Mouse (Mus musculus) limb, embryonic 12.5 days (tissue): ENCODE measurements around the gene Tmcc1. TPM values are rescaled to one million over a fixed set of nuclear protein-coding genes. Genes with fewer than 3 reads are reported as not detected.

Experiments
- ATAC-seq: fragments of 200-750 bp; cut with Nextera tagmentation; 2 replicates; pipeline ENCODE4 v1.8.0; 2017; ENCODE audit warnings: low read depth, moderate TSS enrichment; ENCODE audit not compliant: insufficient number of reproducible peaks, insufficient read depth, low FRiP score, low TSS enrichment
- H3K27ac ChIP-seq: fragments of 300-500 bp; sonication (generic); 2 replicates; pipeline ENCODE4 v1.5.1; 2016; ENCODE audit warnings: mild to moderate bottlenecking, moderate library complexity
- H3K27me3 ChIP-seq: fragments of 300-500 bp; sonication (generic); 2 replicates; pipeline ENCODE4 v1.6.1; 2016; ENCODE audit warnings: mild to moderate bottlenecking, moderate library complexity
- H3K36me3 ChIP-seq: fragments of 300-500 bp; sonication (generic); 2 replicates; pipeline ENCODE4 v1.6.1; 2016; ENCODE audit warnings: mild to moderate bottlenecking, moderate library complexity
- H3K4me1 ChIP-seq: fragments of 300-500 bp; sonication (generic); replicated peaks from 2 replicates; pipeline ENCODE4 v1.6.1; 2016
- H3K4me2 ChIP-seq: fragments of 300-500 bp; sonication (generic); 2 replicates; pipeline ENCODE4 v1.6.1; 2016; ENCODE audit warnings: mild to moderate bottlenecking, moderate library complexity
- H3K4me3 ChIP-seq: fragments of 300-500 bp; sonication (generic); replicated peaks from 2 replicates; pipeline ENCODE4 v1.5.1; 2016; ENCODE audit warnings: mild to moderate bottlenecking
- H3K9ac ChIP-seq: fragments of 300-500 bp; sonication (generic); replicated peaks from 2 replicates; pipeline ENCODE4 v1.6.1; 2016; ENCODE audit warnings: mild to moderate bottlenecking, moderate library complexity
- H3K9me3 ChIP-seq: fragments of 300-500 bp; sonication (generic); 2 replicates; pipeline ENCODE4 v1.6.1; 2016; ENCODE audit warnings: mild to moderate bottlenecking, moderate library complexity
- WGBS: fragments of 180-500 bp; shearing (Covaris S2); methylation state at CpG from one replicate; pipeline ENCODE4 v1.1.7; 2016; 5-methylcytosine and 5-hydroxymethylcytosine counted together
- polyA plus RNA-seq: library from polyadenylated mRNA; unstranded; fragments of >200 nt; fragmentation: Nextera tagmentation; extraction: Ambion mirVana; gene quantifications from 2 replicates; pipeline ENCODE4 v1.2.1, GENCODE M21; 2016

Gene Tmcc1
- polyA plus RNA-seq, 1 experiment from 2014 or later, result 19.4 TPM

DNA sequence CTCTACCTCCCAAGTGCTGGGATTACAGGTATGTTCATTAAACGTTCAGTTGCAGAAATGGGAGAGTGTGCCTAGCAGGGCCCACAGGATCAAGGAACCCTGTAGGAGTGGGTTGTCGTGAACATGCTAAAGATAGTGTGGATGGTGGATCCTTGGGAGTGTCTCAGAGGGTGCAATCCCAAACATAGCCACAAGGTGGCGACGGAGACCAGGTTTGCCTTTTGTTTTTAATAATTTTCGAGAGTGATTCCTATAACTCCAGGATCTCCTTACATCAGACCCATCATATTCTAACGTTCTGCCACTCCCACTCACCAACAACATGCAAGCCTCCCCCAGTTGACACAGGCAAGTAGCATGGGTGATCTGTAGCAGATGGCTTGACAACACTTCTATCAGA is 182.7 kb downstream of the Tmcc1 start:
- Histone ChIP-seq H3K4me2 (no peak overlapping the region), H3K4me3 (no peak overlapping the region), H3K27ac (no peak overlapping the region), H3K4me1 (peaks cover 12% of the 10 kb centered on the region; the same call in 1 of the 2 replicates), H3K9me3 (no peaks in the 10 kb centered on the region), H3K9ac (no peak overlapping the region), H3K36me3 (no peaks in the 10 kb centered on the region), H3K27me3 (peaks cover 5% of the 10 kb centered on the region; the same call in 1 of the 2 replicates)
- WGBS, result 4% methylated on average over 6 of the region's 6 CpGs
- peak; percentile 27; the same call in 1 of the 2 replicates for ATAC-seq

DNA sequence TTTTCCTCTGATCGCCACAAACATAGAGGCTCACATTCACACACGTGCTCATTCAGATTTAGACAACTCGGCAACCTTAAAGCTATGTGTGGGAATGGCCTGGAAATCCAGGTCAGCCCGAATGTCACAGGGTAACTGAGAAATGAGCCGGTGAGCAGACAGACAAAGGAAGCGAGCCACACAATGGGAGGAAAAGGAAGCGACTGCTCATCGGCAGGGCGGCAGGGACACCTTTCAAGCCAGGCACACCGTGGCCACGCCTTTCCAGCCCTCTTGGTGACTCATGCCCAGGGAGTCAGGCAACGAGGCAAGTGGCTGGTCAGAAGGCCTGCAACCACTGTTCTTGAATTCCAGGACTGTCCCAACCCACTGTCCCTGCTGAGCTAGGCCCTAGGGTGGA is 183.9 kb downstream of the Tmcc1 start:
- no peak overlapping the region for H3K9ac ChIP-seq
- H3K4me2 ChIP-seq, result no peak overlapping the region
- H3K27ac ChIP-seq, result no peak overlapping the region
- no peaks in the 10 kb centered on the region for H3K9me3 ChIP-seq
- peaks cover 17% of the 10 kb centered on the region; the same call in 1 of the 2 replicates for H3K4me1 ChIP-seq
- no peaks in the 10 kb centered on the region for H3K36me3 ChIP-seq
- H3K4me3 ChIP-seq, result no peak overlapping the region
- ATAC-seq, result no peak
- 67% methylated on average over 12 of the region's 12 CpGs for WGBS
- peaks cover 5% of the 10 kb centered on the region; the same call in 1 of the 2 replicates for H3K27me3 ChIP-seq

DNA sequence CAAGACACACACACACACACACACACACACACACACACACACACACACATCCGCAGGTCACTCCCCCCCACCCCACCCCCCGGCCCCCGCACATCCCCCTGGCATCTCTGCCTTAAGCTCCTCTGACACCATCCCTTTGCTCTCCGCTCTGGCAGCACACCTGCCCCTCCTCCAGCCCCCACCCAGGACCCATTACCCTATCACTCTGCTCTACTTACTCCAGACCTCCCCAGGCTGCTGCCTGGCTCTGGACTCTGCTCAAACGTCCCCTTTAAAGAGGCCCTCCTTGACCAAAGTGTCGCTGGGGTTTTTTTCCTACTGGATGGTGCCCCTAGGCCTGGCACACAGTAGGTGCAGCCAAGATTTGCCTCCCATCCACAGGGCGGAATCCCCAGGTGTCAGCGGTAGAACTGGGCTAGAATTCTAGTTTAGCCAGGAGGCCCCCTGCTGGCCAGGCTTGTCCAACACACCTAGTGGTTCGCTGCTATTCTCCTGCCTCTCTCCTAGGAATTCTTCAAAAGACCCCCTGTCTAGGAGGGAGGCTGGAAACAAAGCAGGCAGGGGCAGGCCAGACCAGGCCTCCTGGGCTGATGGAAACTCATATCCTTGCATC is 185.6 kb downstream of the Tmcc1 start:
- WGBS, result 20% methylated on average over 9 of the region's 9 CpGs
- Histone ChIP-seq H3K27ac (no peak overlapping the region), H3K4me1 (peaks cover 28% of the 10 kb centered on the region), H3K36me3 (no peaks in the 10 kb centered on the region), H3K9me3 (no peaks in the 10 kb centered on the region), H3K27me3 (peaks cover 5% of the 10 kb centered on the region; the same call in 1 of the 2 replicates), H3K4me3 (no peak overlapping the region), H3K9ac (0 out of 2 replicates have a peak overlapping the region, but pooled peaks have one; percentile 31), H3K4me2 (no peak overlapping the region)
- no peak; the same call in 1 of the 2 replicates for ATAC-seq

DNA sequence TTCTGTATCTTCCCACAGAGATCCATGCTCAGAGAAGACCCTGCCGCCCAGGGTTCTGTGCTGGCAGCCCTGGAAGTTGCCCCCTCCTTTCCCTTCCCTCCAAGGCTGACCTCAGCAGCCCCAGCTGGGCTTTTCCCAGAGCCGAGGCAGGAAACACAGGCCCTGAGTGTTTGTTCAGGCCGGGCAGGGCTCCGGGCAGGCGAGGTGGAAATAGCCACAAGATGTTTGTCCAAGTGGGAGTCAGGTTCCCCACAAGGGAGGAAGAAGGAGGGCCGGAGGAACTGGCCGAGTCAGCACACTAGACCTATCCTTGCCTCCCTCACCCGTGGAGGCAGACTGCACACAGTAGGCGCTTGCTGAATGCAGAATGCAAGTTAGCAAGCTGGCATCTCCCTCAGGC is 186.6 kb downstream of the Tmcc1 start:
- no peak overlapping the region for H3K4me3 ChIP-seq
- H3K9ac ChIP-seq, result no peak overlapping the region
- peak overlapping the region; percentile 62 for H3K27ac ChIP-seq
- no peaks in the 10 kb centered on the region for H3K9me3 ChIP-seq
- 28% methylated on average over 9 of the region's 9 CpGs for WGBS
- H3K27me3 ChIP-seq, result peaks cover 5% of the 10 kb centered on the region; the same call in 1 of the 2 replicates
- peaks cover 28% of the 10 kb centered on the region for H3K4me1 ChIP-seq
- H3K36me3 ChIP-seq, result no peaks in the 10 kb centered on the region
- no peak overlapping the region for H3K4me2 ChIP-seq
- ATAC-seq, result no peak

DNA sequence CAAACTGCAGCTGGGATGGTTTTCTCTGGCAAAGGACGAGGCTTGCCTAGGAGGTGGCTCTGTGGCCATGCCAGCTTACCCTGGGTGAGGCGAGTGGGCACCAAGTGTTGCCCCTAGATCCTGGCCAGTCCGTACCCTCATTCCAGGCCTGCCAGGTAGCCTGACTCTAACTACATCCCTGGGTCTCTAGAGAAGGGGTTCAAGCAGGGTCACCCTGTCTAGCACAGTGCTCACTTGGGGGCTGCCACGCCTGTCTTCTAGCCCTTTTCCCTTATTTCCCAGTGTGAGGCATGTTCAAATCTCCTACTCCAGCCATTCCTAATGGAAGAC is 187.4 kb downstream of the Tmcc1 start:
- H3K27ac ChIP-seq, result peak overlapping the region; percentile 62; the same call in 1 of the 2 replicates
- no peak overlapping the region for H3K9ac ChIP-seq
- H3K4me1 ChIP-seq, result peaks cover 28% of the 10 kb centered on the region
- H3K9me3 ChIP-seq, result no peaks in the 10 kb centered on the region
- H3K4me3 ChIP-seq, result no peak overlapping the region
- WGBS, result 86% methylated on average over 4 of the region's 4 CpGs
- no peak overlapping the region for H3K4me2 ChIP-seq
- H3K27me3 ChIP-seq, result peaks cover 5% of the 10 kb centered on the region; the same call in 1 of the 2 replicates
- ATAC-seq, result no peak
- H3K36me3 ChIP-seq, result no peaks in the 10 kb centered on the region

DNA sequence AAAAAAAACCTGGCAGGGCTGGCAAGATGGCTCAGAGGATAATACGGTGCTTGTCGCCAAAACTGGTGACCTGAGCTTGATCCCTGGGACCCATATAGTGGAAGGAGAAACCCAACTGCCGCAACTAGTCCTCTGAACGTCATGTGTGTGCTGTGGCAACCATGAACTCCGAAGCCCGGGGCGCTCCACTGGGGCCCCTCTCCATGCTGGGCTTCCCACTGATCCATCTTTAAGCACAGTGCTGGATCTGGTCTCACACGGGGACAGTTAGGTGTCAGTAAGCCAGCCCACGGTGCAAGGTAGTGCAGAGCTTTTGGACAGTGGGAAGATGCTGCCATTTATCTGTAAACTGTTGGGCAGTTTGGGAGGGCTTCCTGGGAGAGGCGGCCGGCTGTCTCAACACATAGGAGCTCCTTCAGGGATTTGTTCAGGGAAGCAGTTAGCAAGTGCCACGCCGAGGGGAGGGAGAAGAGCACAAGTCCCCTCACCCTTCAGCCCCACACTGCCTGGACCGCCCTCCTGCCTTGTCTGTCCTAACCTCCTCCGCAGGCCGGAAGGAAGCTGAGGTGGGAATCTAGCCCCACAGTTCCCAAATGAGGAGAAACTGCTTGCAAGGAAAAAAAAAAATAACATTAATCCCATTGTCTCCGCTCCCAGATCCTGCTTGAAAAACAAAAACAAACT is 187.9 kb downstream of the Tmcc1 start:
- H3K9me3 ChIP-seq, result no peaks in the 10 kb centered on the region
- peaks cover 5% of the 10 kb centered on the region; the same call in 1 of the 2 replicates for H3K27me3 ChIP-seq
- no peak overlapping the region for H3K9ac ChIP-seq
- no peak overlapping the region for H3K4me2 ChIP-seq
- no peak for ATAC-seq
- no peak overlapping the region for H3K4me3 ChIP-seq
- no peak overlapping the region for H3K27ac ChIP-seq
- peaks cover 28% of the 10 kb centered on the region for H3K4me1 ChIP-seq
- 80% methylated on average over 17 of the region's 17 CpGs for WGBS
- H3K36me3 ChIP-seq, result no peaks in the 10 kb centered on the region

DNA sequence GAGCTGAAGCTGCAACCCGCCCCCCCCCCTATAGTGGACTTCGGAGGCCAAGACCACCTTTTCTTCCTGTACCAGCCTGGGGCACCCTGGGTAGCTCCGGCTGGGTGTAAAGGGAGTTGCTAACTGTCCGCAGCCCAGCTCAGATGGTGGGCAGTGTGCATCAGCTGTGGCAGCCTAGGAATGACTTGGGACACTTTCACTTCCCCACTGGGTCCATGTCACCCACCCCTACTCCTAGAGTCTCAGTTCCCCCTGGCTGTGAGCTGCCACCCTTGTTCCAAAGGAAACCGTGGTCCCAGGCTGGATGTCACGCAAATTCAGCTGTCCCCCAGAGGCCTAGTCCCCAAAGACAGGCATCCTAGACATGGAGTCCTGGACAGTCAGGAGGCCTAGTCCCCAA is 188.6 kb downstream of the Tmcc1 start:
- WGBS, result 91% methylated on average over 6 of the region's 6 CpGs
- Histone ChIP-seq H3K4me2 (no peak overlapping the region), H3K4me3 (no peak overlapping the region), H3K4me1 (peaks cover 28% of the 10 kb centered on the region), H3K36me3 (no peaks in the 10 kb centered on the region), H3K27me3 (peaks cover 5% of the 10 kb centered on the region; the same call in 1 of the 2 replicates), H3K27ac (no peak overlapping the region), H3K9me3 (no peaks in the 10 kb centered on the region), H3K9ac (no peak overlapping the region)
- ATAC-seq, result no peak

DNA sequence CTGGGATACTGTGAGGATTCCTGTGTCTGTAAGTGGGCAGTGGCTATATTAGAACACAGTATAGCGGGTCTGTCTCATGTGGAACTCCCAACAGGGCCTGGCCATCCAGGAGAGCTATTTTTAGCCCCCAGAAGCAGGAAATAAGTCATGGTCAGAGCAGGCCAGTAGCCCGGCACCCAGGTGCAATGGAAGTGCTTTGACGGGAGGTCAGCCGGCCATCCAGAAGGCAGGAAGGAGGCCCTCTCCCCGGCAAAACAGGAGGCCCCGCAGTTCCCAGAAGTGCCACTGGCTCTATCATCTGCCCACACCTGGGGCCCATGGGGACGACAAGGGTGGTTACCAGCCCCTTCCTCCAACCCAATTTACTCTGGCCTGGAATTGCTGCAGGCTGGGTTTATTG is 189.2 kb downstream of the Tmcc1 start:
- Histone ChIP-seq H3K9me3 (no peaks in the 10 kb centered on the region), H3K4me3 (no peak overlapping the region), H3K4me1 (peaks cover 28% of the 10 kb centered on the region), H3K27me3 (peaks cover 5% of the 10 kb centered on the region; the same call in 1 of the 2 replicates), H3K27ac (peak overlapping the region; percentile 53), H3K36me3 (no peaks in the 10 kb centered on the region), H3K9ac (no peak overlapping the region), H3K4me2 (no peak overlapping the region)
- WGBS, result 25% methylated on average over 7 of the region's 7 CpGs
- ATAC-seq, result no peak

DNA sequence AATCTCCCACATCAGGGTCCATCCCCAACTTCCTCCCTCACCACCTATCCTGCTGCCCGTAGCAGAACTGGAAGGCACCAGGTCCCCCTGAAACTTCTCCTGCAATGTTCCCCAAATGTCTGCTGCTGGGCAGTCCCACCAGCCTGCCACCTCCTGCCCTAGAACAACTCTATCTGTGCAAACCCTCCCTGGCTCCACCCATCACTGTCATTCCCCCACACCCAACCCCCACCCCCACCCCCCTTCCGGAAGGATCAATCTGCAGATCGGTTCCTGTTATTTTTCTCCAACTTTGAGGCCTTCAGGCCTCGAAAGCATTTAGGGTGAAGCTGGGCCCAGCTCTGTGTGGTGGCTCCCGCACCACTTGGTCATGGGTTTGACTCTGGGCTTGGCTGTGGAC is 189.8 kb downstream of the Tmcc1 start:
- peaks cover 28% of the 10 kb centered on the region for H3K4me1 ChIP-seq
- peak overlapping the region; percentile 53; the same call in 1 of the 2 replicates for H3K27ac ChIP-seq

DNA sequence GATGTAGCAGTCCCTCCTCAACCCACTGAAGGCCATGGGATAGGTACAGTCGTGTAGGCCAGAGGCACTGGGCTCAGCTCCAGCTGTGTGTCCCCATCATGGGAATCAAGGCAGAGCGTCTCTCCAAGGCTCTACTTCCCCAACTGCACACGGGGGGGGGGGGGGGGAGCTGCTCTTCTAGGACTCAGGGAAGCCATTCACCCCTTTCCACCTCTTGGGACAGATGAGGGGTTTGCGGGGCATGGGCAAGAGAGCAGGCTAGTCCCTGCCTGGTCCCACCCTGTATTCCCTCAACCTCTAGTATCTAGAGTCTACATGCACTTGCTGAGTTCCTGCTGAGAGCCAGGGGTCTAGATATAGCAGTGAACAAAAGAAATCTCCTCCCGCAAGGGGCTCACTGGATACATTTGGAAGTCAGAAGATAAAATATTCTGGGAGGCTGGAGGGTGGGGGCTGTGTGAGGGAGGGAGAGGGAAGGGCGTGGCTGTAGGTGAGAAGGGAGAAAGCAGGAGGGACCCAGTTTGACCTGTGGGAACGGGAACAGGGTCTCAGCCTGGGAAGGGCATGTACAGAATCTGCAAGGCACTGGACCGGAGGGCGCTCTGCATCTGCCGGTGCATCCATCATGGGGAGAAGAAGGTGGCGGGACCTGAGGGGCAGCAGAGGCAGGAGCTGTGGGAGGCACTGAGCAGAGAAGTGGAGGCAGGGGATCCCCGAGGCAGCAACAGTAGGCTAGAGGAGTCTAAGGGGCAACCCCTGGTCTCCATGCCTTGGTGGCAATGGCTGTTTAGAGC is 190.8 kb downstream of the Tmcc1 start:
- H3K4me3 ChIP-seq, result no peak overlapping the region
- no peak overlapping the region for H3K9ac ChIP-seq
- H3K4me2 ChIP-seq, result no peak overlapping the region
- H3K27me3 ChIP-seq, result peaks cover 5% of the 10 kb centered on the region; the same call in 1 of the 2 replicates
- ATAC-seq, result no peak
- H3K4me1 ChIP-seq, result peaks cover 32% of the 10 kb centered on the region
- no peaks in the 10 kb centered on the region for H3K9me3 ChIP-seq
- H3K36me3 ChIP-seq, result no peaks in the 10 kb centered on the region
- no peak overlapping the region for H3K27ac ChIP-seq
- 75% methylated on average over 12 of the region's 12 CpGs for WGBS

More for the DNA sequence above, 189.8 kb downstream of the Tmcc1 start:
- Histone ChIP-seq H3K4me2 (no peak overlapping the region), H3K36me3 (no peaks in the 10 kb centered on the region), H3K9me3 (no peaks in the 10 kb centered on the region), H3K27me3 (peaks cover 5% of the 10 kb centered on the region; the same call in 1 of the 2 replicates), H3K4me3 (no peak overlapping the region), H3K9ac (no peak overlapping the region)
- 65% methylated on average over 5 of the region's 5 CpGs for WGBS
- ATAC-seq, result no peak

DNA sequence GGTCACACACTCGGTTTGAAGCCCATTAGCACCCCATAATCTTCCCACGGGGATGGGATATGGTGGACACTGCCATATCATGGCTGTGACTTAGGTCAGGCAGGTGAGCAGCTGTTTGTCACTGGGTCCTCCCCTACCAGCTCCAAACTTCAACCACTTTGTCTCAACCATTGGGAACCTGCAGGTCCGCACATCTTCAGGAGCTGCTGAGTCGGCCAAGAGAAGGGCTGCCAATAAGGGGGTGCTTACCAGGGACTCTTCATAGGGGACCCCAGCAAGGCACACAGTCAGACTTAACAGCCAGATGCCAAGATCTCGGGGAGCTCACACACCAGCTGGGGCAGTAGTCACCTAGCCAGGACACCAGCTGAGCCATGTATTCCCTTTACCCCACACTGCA is 192.4 kb downstream of the Tmcc1 start:
- no peak for ATAC-seq
- Histone ChIP-seq H3K4me2 (no peak overlapping the region), H3K27me3 (peaks cover 4% of the 10 kb centered on the region), H3K9me3 (no peaks in the 10 kb centered on the region), H3K27ac (no peak overlapping the region), H3K4me3 (no peak overlapping the region), H3K36me3 (no peaks in the 10 kb centered on the region), H3K4me1 (peaks cover 32% of the 10 kb centered on the region), H3K9ac (no peak overlapping the region)
- 82% methylated on average over 5 of the region's 5 CpGs for WGBS
